Mouse (Mus musculus): Measurements from ENCODE around the gene Eri2.

Eri2 gene

DNA sequence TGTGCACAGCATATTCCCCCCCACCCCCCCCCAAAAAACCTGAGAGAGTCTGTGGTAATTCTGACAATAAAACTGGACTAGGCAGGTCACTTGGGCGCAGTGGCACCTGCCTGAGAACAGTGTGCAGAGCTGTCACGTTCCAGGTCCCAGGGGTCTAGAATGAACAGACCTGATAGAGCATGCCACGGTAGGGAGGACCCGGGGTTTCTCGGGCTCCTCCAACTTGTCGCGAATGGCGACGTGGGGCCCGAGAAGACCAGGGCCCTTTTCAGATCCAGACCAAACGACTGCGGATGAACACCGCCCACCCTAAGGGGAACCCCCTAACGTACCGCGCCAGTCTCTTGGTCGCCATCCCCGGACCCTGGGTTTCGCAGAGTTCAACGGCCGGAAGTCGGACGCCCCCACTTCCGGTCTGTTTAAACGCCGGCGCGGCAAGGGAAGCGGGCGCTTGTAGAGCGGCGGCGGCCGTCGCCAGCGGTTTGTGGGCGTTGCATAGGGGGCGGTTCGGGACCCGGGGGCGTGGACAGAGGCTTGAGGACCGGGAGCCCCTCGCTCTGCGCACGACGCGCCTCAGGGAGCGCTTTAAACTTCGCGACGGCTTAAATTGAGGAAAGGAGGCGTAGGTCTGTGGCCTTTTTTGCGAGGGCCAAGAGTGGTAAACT, at the start of gene Eri2, which contains the start of gene Rexo5:
Eri2 (minus strand) TSS at position 473 of the 665 bp plus-strand sequence.
Rexo5 (plus strand) TSS at position 421 of the 665 bp plus-strand sequence.
- DNase-seq (ENCODE audit: low spot score in 2 of 2), result peak; percentile 86

DNA sequence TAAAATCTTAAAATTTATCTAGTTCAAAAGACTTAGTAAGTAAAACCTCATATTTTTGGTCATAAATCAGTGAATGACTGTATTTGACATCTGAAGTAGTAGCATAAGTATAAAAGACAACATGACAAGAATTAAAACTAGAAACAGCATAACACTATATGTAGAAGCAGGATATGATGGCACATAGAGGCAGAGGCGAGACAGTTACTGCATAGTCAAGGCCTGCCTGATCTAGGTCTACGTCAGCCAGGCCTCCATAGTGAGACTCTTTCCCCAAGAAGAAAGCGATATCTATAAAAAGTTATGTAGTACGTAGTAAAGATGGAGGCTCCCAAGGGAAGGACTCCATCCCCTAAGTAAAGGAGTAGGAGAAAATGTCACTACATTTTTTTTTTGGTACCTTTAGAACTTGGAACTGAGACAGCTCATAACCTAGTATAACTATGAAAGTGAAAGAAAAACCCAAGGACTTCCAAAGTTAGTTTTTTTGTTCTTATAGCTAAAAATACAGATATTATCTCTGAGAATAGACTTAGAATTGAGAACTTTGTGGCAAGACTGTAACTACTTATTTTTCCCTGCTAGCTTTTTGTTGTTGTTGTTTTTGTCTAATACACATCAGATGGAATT, 48.1 kb upstream of the Eri2 start:
- DNase-seq (ENCODE audit: low spot score in 2 of 2), result no peak

- peak; percentile 13 to 31 for DNase-seq (ENCODE audit: low spot score in 2 of 2)
These were observed 42.3 kb upstream of the Eri2 start for GRCm38 (mm10) chr7:119835996-119836777.

DNA sequence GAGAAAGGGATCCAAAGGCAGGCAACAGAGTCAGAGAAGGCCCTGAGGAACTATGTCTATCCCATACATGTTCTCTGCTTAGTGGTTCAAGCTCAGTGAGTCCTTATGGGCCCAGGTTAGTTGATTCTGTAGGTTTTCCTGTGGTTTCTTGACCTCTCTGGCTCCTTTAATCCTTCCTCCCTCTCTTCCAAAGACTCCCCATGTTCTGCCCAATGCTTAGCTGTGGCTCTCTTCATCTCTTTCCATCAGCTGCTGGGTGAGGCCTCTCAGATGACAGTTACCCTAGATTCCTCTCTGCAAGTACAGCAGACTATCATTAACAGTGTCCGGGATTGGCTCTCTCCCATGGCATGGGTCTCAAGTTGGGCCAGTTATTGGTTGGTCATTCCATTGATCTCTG, 41.5 kb upstream of the Eri2 start:
- no peak for DNase-seq (ENCODE audit: low spot score in 2 of 2)

DNA sequence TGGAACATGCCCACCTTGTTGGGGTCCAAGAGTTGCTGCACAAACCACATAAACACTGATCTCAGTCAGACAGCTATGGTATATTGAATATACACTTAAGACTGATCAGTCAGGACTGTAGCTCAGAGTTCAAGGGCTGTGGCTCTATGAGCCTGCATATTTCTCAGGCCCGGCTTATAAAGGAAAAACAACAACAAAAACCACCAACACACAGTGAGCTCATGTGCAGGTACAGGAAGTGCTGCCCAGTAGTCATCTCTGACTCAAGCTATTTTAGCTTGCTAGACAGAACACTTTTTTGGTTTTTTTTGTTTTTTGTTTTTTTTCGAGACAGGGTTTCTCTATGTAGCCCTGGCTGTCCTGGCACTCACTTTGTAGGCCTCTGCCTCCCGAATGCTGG, 14.9 kb upstream of the Eri2 start:
- DNase-seq (ENCODE audit: low spot score in 2 of 2), result no peak

- no peak for DNase-seq (ENCODE audit: low spot score in 2 of 2)
These were observed 13.5 kb upstream of the Eri2 start for GRCm38 (mm10) chr7:119807396-119807795.

DNA sequence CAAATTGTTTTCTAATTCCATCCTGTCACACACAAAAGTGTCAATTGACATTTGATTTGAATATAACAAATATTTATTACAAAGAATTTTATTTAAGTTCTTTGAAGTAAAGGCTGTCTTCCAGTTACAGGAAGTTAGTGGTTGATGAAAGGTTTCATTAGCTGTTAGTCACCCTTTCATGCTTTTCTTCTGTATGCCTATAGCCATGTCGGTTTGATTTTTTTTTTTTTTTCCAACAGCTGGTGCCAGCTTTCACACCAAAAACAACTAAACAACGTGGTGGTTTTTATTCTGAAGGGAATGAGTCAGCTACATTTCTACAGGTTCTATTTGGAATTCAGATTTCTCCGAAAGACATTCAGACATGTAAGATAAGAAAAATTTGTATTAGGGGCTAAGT, 7.1 kb upstream of the Eri2 start:
- no peak for DNase-seq (ENCODE audit: low spot score in 2 of 2)

- DNase-seq (ENCODE audit: low spot score in 2 of 2), result no peak
These were observed 6.6 kb upstream of the Eri2 start for GRCm38 (mm10) chr7:119800488-119800887.

GRCm38 (mm10) chr7:119795311-119795710, 1.5 kb upstream of the Eri2 start:
- DNase-seq (ENCODE audit: low spot score in 2 of 2), result no peak

DNA sequence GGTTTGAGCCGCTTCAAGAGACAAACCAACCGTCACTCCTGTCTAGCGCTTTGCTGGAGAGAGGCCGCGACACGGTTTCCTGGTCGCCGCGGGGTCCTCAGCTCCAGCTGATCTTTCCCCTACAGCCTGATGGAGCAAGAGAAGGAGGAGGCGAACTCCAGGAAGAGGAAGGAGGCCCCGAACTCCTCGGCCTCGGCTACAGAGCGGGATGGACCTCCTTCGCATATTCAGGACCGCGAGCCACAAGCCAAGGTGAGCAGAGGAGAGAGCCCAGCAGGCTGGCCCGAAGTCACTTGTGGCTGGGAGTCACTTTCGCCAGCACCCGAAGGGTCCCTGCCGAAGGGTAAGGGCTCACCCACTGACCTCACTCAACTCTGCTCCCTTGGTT, 387 bp upstream of the Eri2 start:
- DNase-seq (ENCODE audit: low spot score in 2 of 2), result peak in 1 of 2 experiments; percentile 1

- no peak for DNase-seq (ENCODE audit: low spot score in 2 of 2)
These were observed 4.8 kb downstream of the Eri2 start for GRCm38 (mm10) chr7:119789024-119789423.

- peak in 1 of 2 experiments; percentile 7 for DNase-seq (ENCODE audit: low spot score in 2 of 2)
These were observed 8.9 kb downstream of the Eri2 start for GRCm38 (mm10) chr7:119784908-119785307.

DNA sequence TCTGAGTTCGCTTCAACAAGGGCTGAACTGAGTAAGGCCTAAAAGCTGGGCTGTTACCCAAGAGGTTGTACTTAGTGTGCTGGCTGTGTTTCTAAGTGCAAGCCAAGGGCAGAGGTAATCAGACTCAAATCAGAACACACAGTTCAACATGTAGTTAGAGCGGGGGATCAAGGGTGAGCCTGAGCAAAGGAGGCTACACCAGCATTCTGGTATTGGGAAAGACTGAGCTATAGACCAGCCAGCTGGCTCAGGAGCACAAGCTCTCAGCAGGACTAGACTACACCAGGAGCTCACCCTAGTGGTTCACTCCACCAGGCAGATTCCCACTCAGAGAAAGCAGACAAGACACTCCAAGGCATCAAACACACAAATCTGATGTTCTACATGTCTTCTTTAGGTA, 10.4 kb downstream of the Eri2 start:
- DNase-seq (ENCODE audit: low spot score in 2 of 2), result no peak

DNA sequence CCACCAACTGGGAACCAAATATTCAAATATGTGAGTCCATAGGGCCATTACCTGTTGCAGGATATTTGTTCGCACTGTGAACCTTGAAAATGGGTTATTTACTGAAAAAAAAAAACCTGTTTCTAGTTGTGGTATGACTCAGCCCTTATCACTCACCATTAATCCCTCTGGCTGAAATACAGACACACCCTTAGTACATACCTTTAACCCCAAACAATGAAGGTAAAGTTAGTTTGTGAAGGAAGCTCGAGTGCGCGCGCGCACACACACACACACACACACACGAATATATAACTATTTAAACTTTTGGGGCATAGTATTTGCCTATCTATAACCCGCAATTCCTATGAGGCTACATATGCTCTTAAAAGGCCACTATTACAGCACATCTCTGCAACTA, 24.0 kb downstream of the Eri2 start:
- no peak for DNase-seq (ENCODE audit: low spot score in 2 of 2)

- no peak for DNase-seq (ENCODE audit: low spot score in 2 of 2)
These were observed 26.9 kb downstream of the Eri2 start for GRCm38 (mm10) chr7:119766996-119767395.

GRCm38 (mm10) chr7:119764377-119764776, 29.5 kb downstream of the Eri2 start:
- DNase-seq (ENCODE audit: low spot score in 2 of 2), result no peak

DNA sequence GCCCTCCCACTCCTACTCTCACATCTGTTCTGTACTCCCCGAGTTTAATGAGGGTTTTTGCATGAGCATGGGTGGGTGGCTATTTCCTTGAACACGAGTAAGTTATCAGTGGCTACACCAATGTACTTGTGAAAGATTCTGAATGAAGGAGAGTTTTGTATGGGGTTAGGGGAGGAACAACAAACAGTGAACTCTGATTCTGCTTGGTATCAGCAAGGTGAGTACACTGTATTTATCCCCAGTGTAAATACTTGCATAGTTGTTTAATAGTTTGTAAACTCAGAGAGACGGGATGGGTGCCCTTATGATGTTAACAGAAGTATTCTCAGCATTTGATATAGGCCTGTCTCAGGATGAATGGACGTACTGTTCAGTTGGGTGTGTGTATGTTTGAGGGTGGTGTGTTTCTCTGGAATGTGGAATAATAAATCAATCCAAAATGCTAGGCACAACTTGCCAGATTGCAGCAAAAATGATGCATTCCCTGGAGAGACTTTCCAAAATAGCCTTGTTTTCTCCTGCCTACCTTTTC, 31.6 kb downstream of the Eri2 start:
- DNase-seq (ENCODE audit: low spot score in 2 of 2), result no peak

GRCm38 (mm10) chr7:119760527-119760951, 33.3 kb downstream of the Eri2 start, which contains the start of gene Acsm3:
Acsm3 (plus strand) TSS chr7:119760923.
- no peak for DNase-seq (ENCODE audit: low spot score in 2 of 2)

DNA sequence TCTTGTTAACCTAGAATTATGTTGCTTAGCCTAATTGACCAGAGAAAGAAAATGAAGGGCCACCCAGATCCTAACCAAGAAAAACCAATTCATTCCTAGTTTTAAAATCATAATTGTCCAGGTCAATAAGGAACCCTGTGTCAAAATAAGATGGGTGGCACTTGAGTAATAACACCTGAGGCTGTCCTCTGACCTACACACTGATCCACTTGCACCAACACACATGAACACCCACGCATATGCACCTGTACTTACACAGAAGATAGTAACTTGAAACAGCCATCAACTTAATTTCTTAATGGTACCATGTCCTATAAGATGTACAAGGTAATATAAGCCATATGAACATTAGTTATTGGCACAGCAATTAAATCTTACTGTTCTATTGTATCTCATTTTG, 40.2 kb downstream of the Eri2 start:
- no peak for DNase-seq (ENCODE audit: low spot score in 2 of 2)

DNA sequence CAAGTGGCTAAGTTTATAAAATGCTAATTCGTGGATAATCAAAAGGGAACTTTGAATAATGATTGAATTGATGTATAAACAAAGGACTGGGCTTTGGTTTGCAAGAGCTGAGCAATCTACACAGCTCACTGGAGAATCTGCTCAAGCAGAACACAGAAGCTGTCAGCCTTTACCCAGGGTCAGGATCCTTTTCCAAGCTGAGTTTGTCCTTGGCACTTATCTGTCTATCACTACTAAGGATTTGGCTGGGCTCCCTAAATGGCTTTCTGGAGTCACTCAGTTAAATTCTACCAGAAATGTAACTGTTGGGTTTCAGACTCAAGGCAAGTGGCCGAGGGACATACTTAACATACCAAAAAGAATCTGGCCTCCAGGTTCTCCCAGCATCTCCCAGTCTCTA, 43.9 kb downstream of the Eri2 start:
- no peak for DNase-seq (ENCODE audit: low spot score in 2 of 2)

DNA sequence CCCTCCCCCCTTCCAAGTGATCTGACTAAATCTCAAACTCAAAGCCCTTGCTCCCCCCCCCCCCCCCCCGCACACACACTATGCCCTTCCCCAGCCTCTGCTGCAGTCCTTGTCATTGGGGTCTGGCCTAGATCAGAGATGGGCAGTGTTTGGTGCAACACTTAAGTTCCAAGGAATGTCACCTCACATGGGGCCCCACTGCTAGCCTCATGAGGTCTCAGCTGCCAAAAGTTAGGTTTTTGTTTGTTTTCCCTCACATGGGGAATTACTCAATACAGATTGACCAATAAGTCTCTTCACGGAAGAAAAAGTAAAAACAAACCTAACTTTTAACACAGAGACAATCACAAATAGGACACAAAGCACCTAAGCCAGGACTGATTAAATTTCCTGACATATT, 45.1 kb downstream of the Eri2 start:
- DNase-seq (ENCODE audit: low spot score in 2 of 2), result no peak

- no peak for DNase-seq (ENCODE audit: low spot score in 2 of 2)
These were observed 48.0 kb downstream of the Eri2 start for GRCm38 (mm10) chr7:119745869-119746268.
